Mouse (Mus musculus) heart, embryonic 10.5 days (tissue): Measurements from ENCODE around the gene Trim47. TPM values are rescaled to one million over a fixed set of nuclear protein-coding genes. Genes with fewer than 3 reads are reported as not detected.

Source experiments
- DNase-seq: peaks from one replicate; pipeline ENCODE4 v3.0.0-alpha.2; 2017; ENCODE audit warnings: low spot score
- H3K27ac ChIP-seq: fragments of 300-500 bp; sonication (generic); 2 replicates; pipeline ENCODE4 v1.5.1; 2016; ENCODE audit warnings: mild to moderate bottlenecking
- H3K27me3 ChIP-seq: fragments of 300-500 bp; sonication (generic); 2 replicates; pipeline ENCODE4 v1.6.1; 2016; ENCODE audit warnings: mild to moderate bottlenecking; ENCODE audit not compliant: poor library complexity, insufficient read depth, severe bottlenecking
- H3K36me3 ChIP-seq: fragments of 300-500 bp; sonication (generic); 2 replicates; pipeline ENCODE4 v1.6.1; 2016; ENCODE audit warnings: mild to moderate bottlenecking, moderate library complexity
- H3K4me1 ChIP-seq: fragments of 300-500 bp; sonication (generic); 2 replicates; pipeline ENCODE4 v1.6.1; 2016; ENCODE audit warnings: mild to moderate bottlenecking
- H3K4me3 ChIP-seq: fragments of 300-500 bp; sonication (generic); 2 replicates; pipeline ENCODE4 v1.5.1; 2016; ENCODE audit warnings: mild to moderate bottlenecking, moderate library complexity
- H3K9me3 ChIP-seq: fragments of 300-500 bp; sonication (generic); 2 replicates; pipeline ENCODE4 v1.6.1; 2016; ENCODE audit warnings: mild to moderate bottlenecking, moderate library complexity
- WGBS: fragments of 180-500 bp; shearing (Covaris S2); methylation state at CpG from one replicate; pipeline ENCODE4 v1.1.7; 2016; 5-methylcytosine and 5-hydroxymethylcytosine counted together
- polyA plus RNA-seq: library from polyadenylated mRNA; unstranded; fragments of >200 nt; fragmentation: Nextera tagmentation; extraction: Ambion mirVana; gene quantifications from 2 replicates; pipeline ENCODE4 v1.2.1, GENCODE M21; 2016

Gene Trim47
- polyA plus RNA-seq, 1 experiment from 2014 or later: 25.9 TPM

DNA sequence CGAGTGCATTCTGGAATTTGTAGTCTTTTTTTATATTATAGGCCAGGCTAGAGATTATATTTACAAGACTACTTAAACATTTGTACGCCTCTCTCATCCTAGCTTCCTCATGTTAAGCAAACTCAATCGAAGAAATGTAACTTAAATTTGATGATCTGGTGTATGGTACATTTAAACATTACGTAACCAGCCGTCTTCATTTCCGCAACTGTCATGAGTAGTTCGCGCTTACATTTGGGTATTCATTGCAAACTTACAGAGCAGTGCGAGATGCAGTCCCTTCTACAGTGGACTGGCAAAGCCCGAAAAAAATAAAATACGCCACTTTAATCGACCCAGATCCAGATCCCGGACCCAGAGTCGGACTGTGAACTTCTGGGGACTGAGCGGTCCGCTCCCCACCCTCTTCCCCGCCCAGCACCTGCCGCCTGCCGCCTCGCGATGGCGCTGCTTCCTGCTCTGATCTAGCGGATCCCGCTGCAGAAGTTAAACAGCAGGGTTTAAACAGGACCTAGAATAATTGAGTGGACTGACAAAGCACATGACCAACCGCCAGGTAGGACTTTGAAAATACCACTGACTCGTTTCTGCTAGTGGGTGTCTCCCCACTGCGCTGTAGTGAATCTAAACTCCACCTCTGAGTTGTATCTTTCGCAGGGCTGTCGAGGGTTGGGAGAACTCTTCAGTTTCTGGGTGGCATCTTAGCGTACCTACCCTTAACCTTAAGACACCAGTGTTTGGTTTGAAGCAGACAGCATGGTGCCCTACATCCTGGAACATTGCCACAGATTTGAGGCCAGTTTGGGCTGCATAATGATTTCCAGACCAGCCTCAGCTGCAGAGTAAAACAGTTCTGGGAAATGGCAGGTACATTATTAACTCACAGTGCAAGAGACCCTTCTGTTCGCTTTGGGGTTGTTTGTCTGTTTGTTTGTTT lies 39.5 kb downstream of the Trim47 start:
- H3K27ac ChIP-seq: peak overlapping the region; percentile 88
- WGBS: 5% methylated on average over 31 of the region's 31 CpGs
- peaks cover 25% of the 10 kb centered on the region for H3K36me3 ChIP-seq
- H3K4me3 ChIP-seq: peak overlapping the region; percentile 63
- no peaks in the 10 kb centered on the region for H3K27me3 ChIP-seq
- H3K4me1 ChIP-seq: peaks cover 33% of the 10 kb centered on the region
- peak; percentile 96 for DNase-seq
- no peaks in the 10 kb centered on the region for H3K9me3 ChIP-seq

DNA sequence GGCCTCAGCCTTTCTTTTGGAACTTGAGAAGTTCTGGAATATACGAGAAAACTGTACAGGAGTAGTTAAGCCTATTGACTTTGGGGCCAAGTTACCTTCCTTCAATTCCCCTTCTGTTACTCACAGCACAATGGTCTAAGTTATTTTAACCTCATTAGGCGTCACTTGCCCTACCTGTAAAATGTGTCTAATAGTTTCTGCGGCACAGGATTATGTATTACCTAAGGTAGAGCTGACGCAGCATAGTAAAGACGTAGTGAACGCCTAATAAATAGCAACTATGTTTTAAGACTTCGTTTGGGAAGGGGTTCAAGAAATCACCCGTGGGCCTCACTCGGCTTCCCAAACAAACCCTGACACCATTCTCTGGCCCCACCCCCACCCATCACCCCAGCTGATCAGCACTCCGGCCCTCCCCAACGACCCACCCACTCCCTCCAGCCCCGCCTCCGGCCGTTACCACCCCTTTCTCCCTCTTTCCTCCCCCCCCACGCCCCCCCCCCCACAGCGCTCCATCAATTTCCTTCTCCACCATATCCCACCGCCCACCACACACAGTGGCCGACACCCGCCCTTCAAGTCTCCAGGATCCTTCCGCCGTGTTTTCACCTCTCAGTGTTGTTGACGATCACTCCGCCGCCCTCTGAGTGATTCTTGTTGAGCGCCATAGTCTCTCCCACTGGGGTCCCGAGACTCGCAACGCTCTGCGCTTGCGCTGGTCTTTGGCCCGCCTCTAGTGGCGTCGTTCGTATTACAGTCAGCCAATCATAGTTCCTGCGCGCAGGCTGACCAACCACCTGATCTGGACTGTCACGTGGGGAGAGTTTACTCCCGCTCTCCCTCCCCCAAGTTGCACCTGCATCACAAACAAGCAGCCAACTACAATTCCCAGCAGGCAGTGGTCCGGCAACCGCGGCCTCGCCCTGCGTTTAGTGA lies 40.5 kb downstream of the Trim47 start, which contains the start of gene Wbp2:
Wbp2 (minus strand) TSS at position 738 of the 936 bp plus-strand sequence.
- WGBS: 7% methylated on average over 38 of the region's 43 CpGs
- H3K4me3 ChIP-seq: peak within 1 kb of the TSS; percentile 63
- peaks cover 31% of the 10 kb centered on the region for H3K4me1 ChIP-seq
- peak; percentile 100 for DNase-seq
- peaks cover 35% of the 10 kb centered on the region for H3K36me3 ChIP-seq
- no peaks in the 10 kb centered on the region for H3K27me3 ChIP-seq
- H3K27ac ChIP-seq: peak within 1 kb of the TSS; percentile 88
- no peaks in the 10 kb centered on the region for H3K9me3 ChIP-seq

DNA sequence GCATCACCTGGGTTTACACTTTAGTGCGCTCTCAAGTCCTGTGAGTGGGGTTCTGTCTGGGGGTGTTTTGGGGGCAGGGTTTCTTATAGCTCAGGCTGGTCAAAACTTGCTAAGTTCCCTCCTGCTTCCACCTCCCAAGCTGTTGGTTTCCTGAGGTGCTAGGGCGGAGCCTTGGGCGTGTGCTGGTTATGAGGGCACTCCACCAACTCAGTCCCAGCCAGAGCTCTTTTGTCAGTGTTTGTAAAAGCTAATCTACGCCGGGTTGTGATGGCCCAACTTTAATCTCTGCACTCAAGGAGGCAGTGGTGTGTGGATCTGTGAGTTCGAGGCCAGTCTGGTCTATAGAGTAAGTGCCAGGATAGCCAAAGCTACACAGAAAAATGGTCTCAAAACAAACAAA lies 42.8 kb downstream of the Trim47 start:
- Histone ChIP-seq H3K27ac (no peak overlapping the region), H3K36me3 (peaks cover 58% of the 10 kb centered on the region), H3K9me3 (no peaks in the 10 kb centered on the region), H3K27me3 (no peaks in the 10 kb centered on the region), H3K4me3 (no peak overlapping the region), H3K4me1 (peaks cover 43% of the 10 kb centered on the region)
- DNase-seq: no peak
- 88% methylated on average over 6 of the region's 6 CpGs for WGBS

DNA sequence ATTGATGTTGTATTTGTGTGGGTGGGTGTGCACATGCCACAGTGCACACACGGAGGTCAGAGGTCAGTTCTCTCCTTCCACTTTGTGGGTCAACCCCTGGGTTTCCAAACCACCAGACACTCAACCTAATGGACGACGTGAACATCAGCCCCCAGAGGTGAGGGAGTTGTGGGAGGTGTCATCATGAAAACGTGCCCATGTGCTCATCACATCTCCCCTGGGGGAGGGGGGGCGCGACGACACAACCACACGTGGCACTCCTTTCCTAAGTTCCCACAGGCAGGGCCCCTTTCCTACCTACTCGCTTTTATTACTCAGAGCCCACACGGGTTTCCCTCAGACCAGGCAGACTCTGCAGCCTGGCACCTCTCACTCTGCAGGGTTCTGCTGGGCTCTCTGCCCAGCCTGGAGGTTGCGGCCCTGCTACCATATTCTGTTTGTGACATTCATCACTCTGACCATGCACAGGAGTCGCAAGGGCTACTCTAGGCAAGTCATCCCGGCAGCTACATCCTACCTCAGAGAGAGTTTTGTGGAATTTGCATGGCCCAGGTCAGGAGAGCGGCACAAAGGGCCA lies 43.8 kb downstream of the Trim47 start:
- peaks cover 46% of the 10 kb centered on the region for H3K4me1 ChIP-seq
- WGBS: 91% methylated on average over 14 of the region's 14 CpGs
- no peak for DNase-seq
- no peak overlapping the region for H3K4me3 ChIP-seq
- no peak overlapping the region for H3K27ac ChIP-seq
- H3K36me3 ChIP-seq: peaks cover 65% of the 10 kb centered on the region
- no peaks in the 10 kb centered on the region for H3K27me3 ChIP-seq
- H3K9me3 ChIP-seq: no peaks in the 10 kb centered on the region

DNA sequence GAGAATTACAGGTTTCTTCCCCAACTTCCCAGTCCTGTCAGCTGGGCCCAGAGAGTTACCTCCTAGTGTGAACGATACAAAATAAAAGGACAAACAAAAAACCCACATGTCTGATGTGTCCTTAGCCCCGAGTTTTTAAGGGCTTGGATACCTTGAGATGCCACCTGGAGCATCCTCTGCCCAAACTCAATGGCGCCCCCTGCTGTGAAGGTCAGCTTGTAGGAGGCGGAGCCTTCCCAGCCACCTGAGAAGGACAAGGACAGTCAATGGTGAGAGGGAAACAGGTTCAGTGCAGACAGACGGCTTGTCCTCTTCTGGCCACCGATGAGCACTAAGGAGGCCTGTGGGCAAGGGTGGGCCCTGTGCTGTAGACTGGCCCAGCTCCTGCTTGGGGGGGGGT lies 45.9 kb downstream of the Trim47 start:
- peaks cover 55% of the 10 kb centered on the region for H3K4me1 ChIP-seq
- H3K4me3 ChIP-seq: no peak overlapping the region
- H3K27ac ChIP-seq: 0 out of 2 replicates have a peak overlapping the region, but pooled peaks have one; percentile 11
- WGBS: 74% methylated on average over 6 of the region's 6 CpGs
- no peaks in the 10 kb centered on the region for H3K27me3 ChIP-seq
- peaks cover 65% of the 10 kb centered on the region for H3K36me3 ChIP-seq
- no peaks in the 10 kb centered on the region for H3K9me3 ChIP-seq
- DNase-seq: no peak

DNA sequence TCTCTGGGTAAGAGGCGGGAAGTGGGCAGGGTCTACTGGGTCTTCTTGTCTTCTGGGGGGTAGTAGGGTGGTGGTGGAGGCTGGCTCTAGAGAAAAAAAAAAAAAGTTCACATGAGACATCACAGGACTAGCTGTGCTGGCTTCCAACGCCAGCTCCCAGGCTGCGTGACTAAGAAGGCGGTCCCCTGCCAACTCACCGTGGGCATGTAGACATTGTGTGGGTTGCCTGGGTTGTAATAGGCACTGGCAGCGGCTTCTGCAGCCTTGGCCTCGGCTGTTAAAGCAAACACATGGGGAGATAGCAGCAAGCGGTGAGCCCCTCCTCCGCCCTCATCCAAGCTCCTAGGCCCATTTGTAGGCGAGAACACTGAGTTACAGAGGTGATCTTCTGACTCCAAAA lies 47.5 kb downstream of the Trim47 start:
- Histone ChIP-seq H3K27ac (peak overlapping the region; percentile 84; the same call in 1 of the 2 replicates), H3K4me1 (peaks cover 53% of the 10 kb centered on the region), H3K27me3 (no peaks in the 10 kb centered on the region), H3K9me3 (no peaks in the 10 kb centered on the region), H3K4me3 (no peak overlapping the region), H3K36me3 (peaks cover 57% of the 10 kb centered on the region)
- WGBS: 79% methylated on average over 10 of the region's 10 CpGs
- DNase-seq: no peak

DNA sequence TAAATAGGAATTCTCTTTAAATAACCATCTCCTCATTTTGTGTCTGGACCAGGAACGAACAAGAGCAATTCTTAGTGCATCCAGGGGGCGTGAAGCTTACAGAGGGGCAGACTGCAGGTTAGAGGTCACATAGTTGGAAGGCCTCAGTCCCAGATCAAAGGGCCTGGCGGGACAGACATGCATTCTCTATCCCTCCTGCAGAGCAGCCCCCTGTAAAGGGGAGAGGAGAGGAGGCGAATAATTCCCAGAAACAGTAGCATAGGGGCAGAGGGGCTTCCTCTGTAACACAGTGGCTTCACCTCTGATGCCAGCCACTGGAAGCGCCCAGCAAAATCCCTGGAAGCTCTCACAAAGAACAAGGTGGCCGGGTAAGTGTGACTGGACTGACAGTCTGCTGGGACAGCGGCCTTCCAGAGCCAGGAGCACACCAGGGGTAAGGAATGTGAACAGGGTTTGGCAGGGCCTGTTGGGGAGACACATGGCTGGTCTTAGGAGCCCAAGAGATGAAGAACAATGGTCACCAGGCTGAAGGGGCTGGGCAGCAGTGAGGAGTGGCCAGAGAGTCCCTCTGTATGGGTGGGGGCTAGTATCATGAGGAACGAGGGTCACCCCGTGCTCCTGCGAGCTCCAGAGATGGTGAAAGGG lies 48.2 kb downstream of the Trim47 start:
- H3K27me3 ChIP-seq: no peaks in the 10 kb centered on the region
- peak overlapping the region; percentile 16; the same call in 1 of the 2 replicates for H3K4me3 ChIP-seq
- H3K9me3 ChIP-seq: no peaks in the 10 kb centered on the region
- peaks cover 51% of the 10 kb centered on the region for H3K36me3 ChIP-seq
- H3K27ac ChIP-seq: peak overlapping the region; percentile 84
- H3K4me1 ChIP-seq: peaks cover 60% of the 10 kb centered on the region
- WGBS: 42% methylated on average over 10 of the region's 10 CpGs
- DNase-seq: no peak

DNA sequence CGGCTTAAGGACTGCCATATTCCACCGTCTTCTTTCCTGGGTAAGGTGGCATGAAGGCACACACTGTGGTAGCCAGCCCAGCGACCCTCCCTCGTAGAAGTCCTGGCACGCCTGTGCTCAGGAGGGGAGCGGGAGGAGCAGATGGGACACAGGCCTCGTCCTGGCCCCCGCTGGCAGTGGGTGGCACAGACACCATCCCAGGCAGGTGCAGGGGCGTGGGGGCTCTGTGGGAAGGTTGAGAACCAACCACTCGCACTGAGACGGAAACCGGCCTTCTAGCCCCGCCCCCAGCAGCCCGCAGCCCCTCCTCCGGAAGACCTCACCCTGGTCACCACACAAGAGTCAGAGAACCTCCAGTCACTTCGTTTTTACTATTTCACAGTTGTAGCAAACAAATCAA lies 48.8 kb downstream of the Trim47 start:
- DNase-seq: no peak
- H3K9me3 ChIP-seq: no peaks in the 10 kb centered on the region
- peaks cover 66% of the 10 kb centered on the region for H3K4me1 ChIP-seq
- H3K36me3 ChIP-seq: peaks cover 46% of the 10 kb centered on the region
- peak overlapping the region; percentile 53 for H3K4me3 ChIP-seq
- WGBS: 12% methylated on average over 16 of the region's 16 CpGs
- H3K27ac ChIP-seq: peak overlapping the region; percentile 86
- H3K27me3 ChIP-seq: no peaks in the 10 kb centered on the region

DNA sequence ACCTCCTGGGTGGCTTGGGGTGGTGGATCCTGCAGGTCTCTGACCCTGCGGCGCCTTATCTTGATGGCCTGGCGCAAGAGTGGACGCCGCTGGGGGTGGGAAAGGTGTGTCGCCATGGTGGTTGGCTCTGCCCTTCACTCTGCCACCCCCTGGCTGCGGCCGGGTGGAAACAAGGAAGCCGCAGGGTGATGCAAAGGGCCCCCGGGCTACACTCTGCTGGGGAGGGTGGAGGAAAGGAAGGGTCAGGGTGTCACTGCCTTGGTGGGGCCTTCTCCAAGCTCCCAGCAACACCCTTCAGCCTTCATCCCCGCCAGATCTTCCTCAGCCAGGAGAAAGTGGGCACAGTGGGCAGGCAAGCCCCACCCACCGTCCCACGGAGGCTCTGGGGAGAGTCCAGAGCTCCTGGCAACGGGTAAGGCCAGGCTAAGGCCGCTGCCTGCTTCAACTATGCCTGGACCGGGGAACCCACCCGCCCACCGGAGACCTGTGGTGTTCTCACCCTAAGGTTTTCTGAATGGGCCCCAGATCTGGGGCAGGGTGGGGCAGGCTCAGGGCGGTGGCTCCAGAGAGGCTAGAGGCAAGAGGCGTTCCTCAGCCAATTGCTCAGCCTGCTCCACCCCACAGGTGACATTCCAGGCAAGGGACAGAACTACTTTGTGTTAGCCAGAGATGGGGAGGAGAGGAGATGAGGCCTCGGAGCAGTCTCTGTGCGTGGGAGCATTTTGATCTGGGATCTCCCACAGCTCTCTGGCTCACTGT lies 49.4 kb downstream of the Trim47 start, which contains the start of gene Unc13d:
Unc13d (minus strand) TSS at position 516 of the 759 bp plus-strand sequence.
- Histone ChIP-seq H3K36me3 (peaks cover 41% of the 10 kb centered on the region), H3K4me1 (peaks cover 71% of the 10 kb centered on the region), H3K9me3 (no peaks in the 10 kb centered on the region), H3K4me3 (peak within 1 kb of the TSS; percentile 53), H3K27me3 (no peaks in the 10 kb centered on the region), H3K27ac (peak within 1 kb of the TSS; percentile 86)
- peak; percentile 92 for DNase-seq
- 68% methylated on average over 22 of the region's 22 CpGs for WGBS

DNA sequence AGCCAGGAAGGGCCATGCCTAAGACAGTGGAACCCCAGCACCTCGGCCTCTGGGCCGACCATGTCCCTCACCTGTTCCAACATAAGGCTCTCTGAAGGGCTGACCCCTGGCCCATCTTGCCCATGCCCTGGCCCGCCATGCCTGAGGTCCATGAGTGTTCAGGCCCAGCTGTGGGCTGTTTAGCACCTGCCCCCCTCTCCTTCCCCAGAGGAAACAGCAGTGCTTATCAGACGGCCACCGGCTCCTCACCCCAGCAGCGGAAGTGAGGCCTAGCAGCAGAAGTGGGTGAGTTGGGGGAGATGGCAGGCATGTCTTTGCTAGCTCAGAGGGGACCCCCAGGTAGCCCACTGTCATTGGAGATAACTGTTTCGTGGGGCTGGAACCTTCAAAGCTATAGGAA lies 50.2 kb downstream of the Trim47 start:
- peak overlapping the region; percentile 53 for H3K4me3 ChIP-seq
- 48% methylated on average over 7 of the region's 7 CpGs for whole genome bisulfite sequencing
- no peaks in the 10 kb centered on the region for H3K9me3 ChIP-seq
- H3K27ac ChIP-seq: peak overlapping the region; percentile 86
- H3K27me3 ChIP-seq: no peaks in the 10 kb centered on the region
- H3K36me3 ChIP-seq: peaks cover 33% of the 10 kb centered on the region
- DNase-seq: no peak
- H3K4me1 ChIP-seq: peaks cover 76% of the 10 kb centered on the region

DNA sequence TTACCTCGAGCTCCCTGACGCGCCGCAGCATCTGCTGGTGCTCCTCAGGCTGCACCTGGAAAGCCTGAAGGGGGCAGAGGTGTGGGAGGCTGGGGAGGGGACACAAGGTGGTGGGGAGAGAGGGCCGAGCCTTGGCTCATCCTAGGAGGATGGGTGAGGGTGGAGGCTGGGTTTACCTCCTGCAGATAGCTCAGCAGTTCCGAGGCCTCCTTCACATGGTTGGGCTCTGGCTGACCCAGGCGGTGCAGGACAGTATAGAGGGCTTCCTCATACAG lies 50.8 kb downstream of the Trim47 start:
- no peaks in the 10 kb centered on the region for H3K27me3 ChIP-seq
- H3K36me3 ChIP-seq: peaks cover 27% of the 10 kb centered on the region
- H3K27ac ChIP-seq: peak overlapping the region; percentile 86
- no peak for DNase-seq
- peak overlapping the region; percentile 53; the same call in 1 of the 2 replicates for H3K4me3 ChIP-seq
- WGBS: 57% methylated on average over 7 of the region's 7 CpGs
- H3K4me1 ChIP-seq: peaks cover 77% of the 10 kb centered on the region
- no peaks in the 10 kb centered on the region for H3K9me3 ChIP-seq
